Mouse (Mus musculus) kidney, embryonic 14.5 days (tissue): ENCODE measurements around the gene Onecut1. TPM values are rescaled to one million over a fixed set of nuclear protein-coding genes. Genes with fewer than 3 reads are reported as not detected.

Experiments
- ATAC-seq: fragments of 200-750 bp; cut with Nextera tagmentation; 2 replicates; pipeline ENCODE4 v1.8.0; 2017; ENCODE audit warnings: moderate number of reproducible peaks, mild to moderate bottlenecking, moderate TSS enrichment, moderate library complexity; ENCODE audit not compliant: low FRiP score, low TSS enrichment
- H3K27ac ChIP-seq: fragments of 300-500 bp; sonication (generic); 2 replicates; pipeline ENCODE4 v1.5.1; 2014; ENCODE audit warnings: low read depth, mild to moderate bottlenecking, low read length, moderate library complexity, mixed read lengths
- H3K27me3 ChIP-seq: fragments of 300-500 bp; sonication (generic); 2 replicates; pipeline ENCODE4 v1.6.1; 2014; ENCODE audit warnings: mild to moderate bottlenecking, low read length; ENCODE audit not compliant: control insufficient read depth, insufficient read depth
- H3K36me3 ChIP-seq: fragments of 300-500 bp; sonication (generic); 2 replicates; pipeline ENCODE4 v1.6.1; 2014; ENCODE audit warnings: low read length, mixed read lengths; ENCODE audit not compliant: control insufficient read depth, insufficient read depth
- H3K4me1 ChIP-seq: fragments of 300-500 bp; sonication (generic); 2 replicates; pipeline ENCODE4 v1.6.1; 2014; ENCODE audit warnings: low read length, mixed read lengths; ENCODE audit not compliant: control insufficient read depth, insufficient read depth
- H3K4me2 ChIP-seq: fragments of 300-500 bp; sonication (generic); replicated peaks from 2 replicates; pipeline ENCODE4 v1.6.1; 2014; ENCODE audit warnings: low read depth, mild to moderate bottlenecking, low read length
- H3K4me3 ChIP-seq: fragments of 300-500 bp; sonication (generic); 2 replicates; pipeline ENCODE4 v1.5.1; 2014; ENCODE audit warnings: mild to moderate bottlenecking, low read length
- H3K9ac ChIP-seq: fragments of 300-500 bp; sonication (generic); 2 replicates; pipeline ENCODE4 v1.6.1; 2014; ENCODE audit warnings: low read depth, mild to moderate bottlenecking, low read length, moderate library complexity
- H3K9me3 ChIP-seq: fragments of 300-500 bp; sonication (generic); 2 replicates; pipeline ENCODE4 v1.6.1; 2016; ENCODE audit warnings: low read length; ENCODE audit not compliant: control insufficient read depth
- WGBS: fragments of 180-500 bp; shearing (Covaris S2); extraction: QIAGEN DNeasy Blood & Tissue Kit; methylation state at CpG from one replicate; pipeline ENCODE4 v1.1.7; 2014; 5-methylcytosine and 5-hydroxymethylcytosine counted together
- polyA plus RNA-seq: library from polyadenylated mRNA; unstranded; fragments of >200 nt; fragmentation: Nextera tagmentation; extraction: Ambion mirVana; gene quantifications from 2 replicates; pipeline ENCODE4 v1.2.1, GENCODE M21; 2014

Onecut1 gene
- polyA plus RNA-seq, 1 experiment from 2014 or later, result 0.15 TPM

- H3K4me2 ChIP-seq, result no peak overlapping the region
- 1% methylated on average over 7 of the region's 7 CpGs for WGBS
- H3K4me3 ChIP-seq, result no peak overlapping the region
Measured at GRCm38 (mm10) chr9:74857508-74857840, 4.2 kb upstream of the Onecut1 start.

GRCm38 (mm10) chr9:74858111-74858510, 3.6 kb upstream of the Onecut1 start:
- H3K27ac ChIP-seq, result no peak overlapping the region
- H3K27me3 ChIP-seq, result peaks cover 93% of the 10 kb centered on the region
- 0 out of 2 replicates have a peak, but pooled peaks cover 3% of the 10 kb centered on the region for H3K4me1 ChIP-seq
- H3K9me3 ChIP-seq, result no peaks in the 10 kb centered on the region
- no peak overlapping the region for H3K4me3 ChIP-seq
- WGBS, result 5% methylated on average over 5 of the region's 5 CpGs
- no peak overlapping the region for H3K4me2 ChIP-seq
- no peak overlapping the region for H3K9ac ChIP-seq
- ATAC-seq, result no peak
- H3K36me3 ChIP-seq, result no peaks in the 10 kb centered on the region

More at GRCm38 (mm10) chr9:74857508-74857840, 4.2 kb upstream of the Onecut1 start:
- Histone ChIP-seq H3K27me3 (peaks cover 92% of the 10 kb centered on the region), H3K9me3 (no peaks in the 10 kb centered on the region), H3K4me1 (0 out of 2 replicates have a peak, but pooled peaks cover 3% of the 10 kb centered on the region), H3K36me3 (no peaks in the 10 kb centered on the region), H3K9ac (no peak overlapping the region), H3K27ac (no peak overlapping the region)
- no peak for ATAC-seq

- no peaks in the 10 kb centered on the region for H3K9me3 ChIP-seq
- no peak overlapping the region for H3K27ac ChIP-seq
- WGBS, result 3% methylated on average over 18 of the region's 18 CpGs
- H3K36me3 ChIP-seq, result no peaks in the 10 kb centered on the region
- no peak overlapping the region for H3K4me2 ChIP-seq
- H3K4me3 ChIP-seq, result no peak overlapping the region
- peaks cover 10% of the 10 kb centered on the region; the same call in 1 of the 2 replicates for H3K4me1 ChIP-seq
- peaks cover 92% of the 10 kb centered on the region for H3K27me3 ChIP-seq
- no peak overlapping the region for H3K9ac ChIP-seq
- no peak for ATAC-seq
Measured at GRCm38 (mm10) chr9:74860461-74860860, 1.3 kb upstream of the Onecut1 start.

- Histone ChIP-seq H3K9me3 (no peaks in the 10 kb centered on the region), H3K9ac (peak overlapping the region; percentile 48; the same call in 1 of the 2 replicates), H3K36me3 (no peaks in the 10 kb centered on the region), H3K4me2 (peak overlapping the region; percentile 95), H3K27me3 (peaks cover 95% of the 10 kb centered on the region), H3K4me3 (peak overlapping the region; percentile 50), H3K27ac (no peak overlapping the region), H3K4me1 (peaks cover 10% of the 10 kb centered on the region; the same call in 1 of the 2 replicates)
- 1% methylated on average over 48 of the region's 48 CpGs for WGBS
- ATAC-seq, result 0 out of 2 replicates have a peak, but pooled peaks have one; percentile 5
Measured at GRCm38 (mm10) chr9:74862096-74862780, 517 bp downstream of the Onecut1 start.

GRCm38 (mm10) chr9:74862783-74863654, 1.3 kb downstream of the Onecut1 start:
- peak overlapping the region; percentile 95 for H3K4me2 ChIP-seq
- WGBS, result under 1% methylated on average over 56 of the region's 56 CpGs
- no peak overlapping the region for H3K27ac ChIP-seq
- peak overlapping the region; percentile 50 for H3K4me3 ChIP-seq
- H3K4me1 ChIP-seq, result peaks cover 10% of the 10 kb centered on the region; the same call in 1 of the 2 replicates
- H3K27me3 ChIP-seq, result peaks cover 93% of the 10 kb centered on the region
- no peaks in the 10 kb centered on the region for H3K9me3 ChIP-seq
- H3K9ac ChIP-seq, result no peak overlapping the region
- no peaks in the 10 kb centered on the region for H3K36me3 ChIP-seq
- no peak for ATAC-seq

- H3K36me3 ChIP-seq, result no peaks in the 10 kb centered on the region
- no peak for ATAC-seq
- H3K4me3 ChIP-seq, result peak overlapping the region; percentile 50; the same call in 1 of the 2 replicates
- H3K9me3 ChIP-seq, result no peaks in the 10 kb centered on the region
- H3K4me2 ChIP-seq, result peak overlapping the region; percentile 95
- peaks cover 10% of the 10 kb centered on the region; the same call in 1 of the 2 replicates for H3K4me1 ChIP-seq
- H3K9ac ChIP-seq, result no peak overlapping the region
- H3K27ac ChIP-seq, result no peak overlapping the region
- peaks cover 93% of the 10 kb centered on the region for H3K27me3 ChIP-seq
- under 1% methylated on average over 36 of the region's 36 CpGs for WGBS
Measured at GRCm38 (mm10) chr9:74863655-74864443, 2.1 kb downstream of the Onecut1 start.

- under 1% methylated on average over 14 of the region's 14 CpGs for WGBS
- ATAC-seq, result no peak
- no peak overlapping the region for H3K9ac ChIP-seq
- H3K27ac ChIP-seq, result no peak overlapping the region
- H3K4me2 ChIP-seq, result no peak overlapping the region
- H3K9me3 ChIP-seq, result no peaks in the 10 kb centered on the region
- no peaks in the 10 kb centered on the region for H3K36me3 ChIP-seq
- peaks cover 91% of the 10 kb centered on the region for H3K27me3 ChIP-seq
- peaks cover 10% of the 10 kb centered on the region; the same call in 1 of the 2 replicates for H3K4me1 ChIP-seq
- no peak overlapping the region for H3K4me3 ChIP-seq
Measured at GRCm38 (mm10) chr9:74864471-74864870, 2.8 kb downstream of the Onecut1 start.

GRCm38 (mm10) chr9:74866596-74867313, 5.0 kb downstream of the Onecut1 start:
- no peak overlapping the region for H3K27ac ChIP-seq
- no peak overlapping the region for H3K4me3 ChIP-seq
- peaks cover 10% of the 10 kb centered on the region; the same call in 1 of the 2 replicates for H3K4me1 ChIP-seq
- no peaks in the 10 kb centered on the region for H3K36me3 ChIP-seq
- no peak overlapping the region for H3K9ac ChIP-seq
- H3K27me3 ChIP-seq, result peaks cover 86% of the 10 kb centered on the region
- 8% methylated on average over 26 of the region's 27 CpGs for WGBS
- H3K4me2 ChIP-seq, result 0 out of 2 replicates have a peak overlapping the region, but pooled peaks have one; percentile 2
- ATAC-seq, result peak; percentile 37; the same call in 1 of the 2 replicates
- no peaks in the 10 kb centered on the region for H3K9me3 ChIP-seq
